Mouse (Mus musculus): ENCODE results near the gene Nol12. TPM values are rescaled to one million over a fixed set of nuclear protein-coding genes. Genes with fewer than 3 reads are reported as not detected.

Gene Nol12
- polyA plus RNA-seq, 1 experiment from 2014 or later, result 59.9 TPM

- no peak for DNase-seq (ENCODE audit: low spot score)
Measured at GRCm38 (mm10) chr15:78990970-78991525, 56.3 kb downstream of the Nol12 start.

GRCm38 (mm10) chr15:78992235-78992634 is 57.5 kb downstream of the Nol12 start:
- DNase-seq (ENCODE audit: low spot score), result no peak

- no peak for DNase-seq (ENCODE audit: low spot score)
Measured at GRCm38 (mm10) chr15:78992925-78993324, 58.2 kb downstream of the Nol12 start.

Small RNAs within 50 kb of the gene (microRNA-seq; reads per million reads assigned to microRNA genes)
- 1.2 reads per million for gene Mir6955 (ENCODE audit: borderline number of aligned reads)

Other genes with a start within 250 kb of the Nol12 start
- gene Elfn2, start 216.2 kb upstream of the Nol12 start, polyA plus RNA-seq (2015; fragmentation: Nextera tagmentation; extraction: Ambion mirVana), result 0.91 and 1.3 TPM in 2 replicates
- 55.2 TPM in 2 replicates for gene Mfng, start 161.5 kb upstream of the Nol12 start, polyA plus RNA-seq (2015; fragmentation: Nextera tagmentation; extraction: Ambion mirVana)
- 2.6 and 2.8 TPM in 2 replicates for gene Card10, start 131.9 kb upstream of the Nol12 start, polyA plus RNA-seq (2015; fragmentation: Nextera tagmentation; extraction: Ambion mirVana)
- gene Cdc42ep1, start 92.3 kb upstream of the Nol12 start, polyA plus RNA-seq (2015; fragmentation: Nextera tagmentation; extraction: Ambion mirVana), result 3.9 and 4.0 TPM in 2 replicates
- gene Lgals2, start 79.4 kb upstream of the Nol12 start, polyA plus RNA-seq (2015; fragmentation: Nextera tagmentation; extraction: Ambion mirVana), result 3.3 and 5.1 TPM in 2 replicates
- 42.4 and 42.5 TPM in 2 replicates for gene Gga1, start 57.7 kb upstream of the Nol12 start, polyA plus RNA-seq (2015; fragmentation: Nextera tagmentation; extraction: Ambion mirVana)
- gene Gm49510, start 35.3 kb upstream of the Nol12 start, polyA plus RNA-seq (2015; fragmentation: Nextera tagmentation; extraction: Ambion mirVana), result 0.10 and 0.32 TPM in 2 replicates
- 27.7 and 39.1 TPM in 2 replicates for gene Sh3bp1, start 35.2 kb upstream of the Nol12 start, polyA plus RNA-seq (2015; fragmentation: Nextera tagmentation; extraction: Ambion mirVana)
- 16.3 and 16.5 TPM in 2 replicates for gene Pdxp, start 21.0 kb upstream of the Nol12 start, polyA plus RNA-seq (2015; fragmentation: Nextera tagmentation; extraction: Ambion mirVana)
- gene Lgals1, start 8.2 kb upstream of the Nol12 start, polyA plus RNA-seq (2015; fragmentation: Nextera tagmentation; extraction: Ambion mirVana), result 598 and 732 TPM in 2 replicates
- gene Triobp, start 12.8 kb downstream of the Nol12 start, polyA plus RNA-seq (2015; fragmentation: Nextera tagmentation; extraction: Ambion mirVana), result 16.3 and 18.0 TPM in 2 replicates
- gene H1f0, start 93.5 kb downstream of the Nol12 start, polyA plus RNA-seq (2015; fragmentation: Nextera tagmentation; extraction: Ambion mirVana), result 303 and 311 TPM in 2 replicates
- gene Galr3, start 107.0 kb downstream of the Nol12 start, polyA plus RNA-seq (2015; fragmentation: Nextera tagmentation; extraction: Ambion mirVana), result 0.14 and 0.21 TPM in 2 replicates
- gene Ankrd54, start 128.0 kb downstream of the Nol12 start, polyA plus RNA-seq (2015; fragmentation: Nextera tagmentation; extraction: Ambion mirVana), result 60.0 and 62.6 TPM in 2 replicates
- 200 and 212 TPM in 2 replicates for gene Eif3l, start 140.2 kb downstream of the Nol12 start, polyA plus RNA-seq (2015; fragmentation: Nextera tagmentation; extraction: Ambion mirVana)
- 3.3 and 4.6 TPM in 2 replicates for gene Micall1, start 174.0 kb downstream of the Nol12 start, polyA plus RNA-seq (2015; fragmentation: Nextera tagmentation; extraction: Ambion mirVana)
- 284 and 300 TPM in 2 replicates for gene Polr2f, start 206.1 kb downstream of the Nol12 start, polyA plus RNA-seq (2015; fragmentation: Nextera tagmentation; extraction: Ambion mirVana)
- 2.4 and 4.0 TPM in 2 replicates for gene 1700088E04Rik, start 206.3 kb downstream of the Nol12 start, polyA plus RNA-seq (2015; fragmentation: Nextera tagmentation; extraction: Ambion mirVana)
- 0.08 and 0.26 TPM in 2 replicates for gene Sox10, start 230.3 kb downstream of the Nol12 start, polyA plus RNA-seq (2015; fragmentation: Nextera tagmentation; extraction: Ambion mirVana)

All from thymus, postnatal 0 days (tissue).